Mouse (Mus musculus): ENCODE measurements around the gene Letmd1.
"Not testable (repeated sequence)": the region's sequence is repeated elsewhere in the genome, so short reads cannot be mapped to it uniquely, and the experiment has no call there.

Letmd1 gene

GRCm38 (mm10) chr15:100468295-100469188, at the start of gene Letmd1:
Gene Letmd1, plus strand, starts transcription at chr15:100469023.
- peak; percentile 63 for DNase-seq (ENCODE audit: low read depth, low spot score)

DNA sequence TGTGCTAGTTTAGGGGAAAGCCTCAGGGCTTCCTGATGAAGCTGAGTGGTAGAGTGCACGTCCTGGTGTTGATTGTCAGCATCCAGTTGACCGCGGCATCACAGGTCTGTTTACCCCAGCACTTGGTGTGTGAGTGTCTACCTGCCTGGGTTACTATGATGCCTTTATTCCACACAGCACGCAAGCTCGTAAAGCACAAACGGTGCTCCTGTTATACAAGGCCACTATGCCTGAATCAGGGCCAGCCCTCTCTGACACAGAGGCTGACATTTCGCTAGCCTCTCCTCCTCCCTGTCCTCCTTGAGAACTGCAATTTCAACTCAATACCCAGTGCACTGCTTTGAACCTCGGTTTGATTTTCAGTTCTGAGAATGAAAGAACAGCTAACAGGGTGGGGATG, 49.5 kb upstream of the Letmd1 start:
- no peak for DNase-seq (ENCODE audit: low read depth, low spot score)

DNA sequence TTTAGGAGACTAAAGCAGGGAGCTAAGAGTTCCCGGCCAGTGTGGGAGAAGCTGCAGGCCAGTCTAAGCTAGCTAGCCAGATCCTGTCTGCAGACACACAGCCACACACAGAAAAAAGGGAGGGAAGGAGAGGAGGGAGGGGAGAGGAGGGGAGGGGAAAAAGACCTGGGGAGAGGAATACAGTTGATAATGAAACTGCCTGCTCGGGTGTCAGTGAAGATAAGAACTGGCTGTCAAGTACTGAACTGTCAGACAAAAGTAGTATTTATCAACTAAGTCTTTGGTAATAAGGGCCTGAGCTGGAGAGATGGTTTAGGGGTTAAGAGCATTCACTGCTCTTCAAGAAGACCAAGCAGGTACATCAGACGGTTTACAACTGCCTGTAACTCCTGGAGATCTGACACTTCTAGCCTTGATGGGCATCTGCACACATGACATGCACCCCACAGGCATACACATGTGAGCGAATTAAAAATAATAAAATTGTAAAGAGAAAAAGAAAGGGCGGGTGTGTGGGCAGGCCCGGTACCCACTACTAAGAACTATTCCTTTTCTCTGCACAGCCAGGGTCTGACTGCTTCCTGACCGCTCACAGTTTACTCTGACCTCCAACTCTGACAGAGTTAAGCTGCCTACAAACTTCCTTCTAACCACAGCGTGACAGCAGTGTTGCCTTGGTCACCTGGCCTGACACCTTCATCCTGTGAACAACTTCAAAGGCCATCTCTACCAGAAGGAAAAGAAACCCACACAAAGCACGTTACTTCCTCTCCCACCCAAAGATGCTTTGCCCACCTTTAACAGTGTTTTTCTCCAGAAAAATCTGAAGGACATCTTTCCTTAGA, 48.7 kb upstream of the Letmd1 start:
- DNase-seq (ENCODE audit: low read depth, low spot score), result no peak

GRCm38 (mm10) chr15:100421059-100421757, 47.6 kb upstream of the Letmd1 start:
- peak; percentile 95 for DNase-seq (ENCODE audit: low read depth, low spot score)

DNA sequence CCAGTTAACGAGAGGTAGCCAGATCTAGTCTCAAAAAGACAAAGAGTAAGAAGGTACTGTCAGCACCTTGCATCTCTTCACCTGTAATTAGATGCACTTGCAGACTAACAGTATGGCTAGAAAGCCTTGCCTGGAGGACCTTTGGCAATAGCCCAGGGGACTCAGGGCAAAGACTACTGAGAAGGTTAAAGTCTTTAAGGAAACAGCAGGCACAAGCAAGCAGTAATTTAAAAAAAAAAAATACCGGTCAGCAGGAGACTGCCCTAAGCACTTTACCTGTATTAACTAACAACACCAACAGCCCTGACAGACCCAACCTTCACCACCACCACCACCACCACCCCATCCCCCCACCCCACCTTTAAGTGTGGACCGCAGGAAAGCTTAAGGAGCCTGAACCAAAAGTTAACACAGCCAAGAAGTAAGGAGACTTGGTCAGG, 47.0 kb upstream of the Letmd1 start, which contains the start of gene Gm5475:
TSS of gene Gm5475 (plus strand) at position 390 of the 440 bp plus-strand sequence.
- DNase-seq (ENCODE audit: low read depth, low spot score), result not testable (repeated sequence)

- DNase-seq (ENCODE audit: low read depth, low spot score), result peak; percentile 40
Measured at GRCm38 (mm10) chr15:100422476-100422875, 46.3 kb upstream of the Letmd1 start.

DNA sequence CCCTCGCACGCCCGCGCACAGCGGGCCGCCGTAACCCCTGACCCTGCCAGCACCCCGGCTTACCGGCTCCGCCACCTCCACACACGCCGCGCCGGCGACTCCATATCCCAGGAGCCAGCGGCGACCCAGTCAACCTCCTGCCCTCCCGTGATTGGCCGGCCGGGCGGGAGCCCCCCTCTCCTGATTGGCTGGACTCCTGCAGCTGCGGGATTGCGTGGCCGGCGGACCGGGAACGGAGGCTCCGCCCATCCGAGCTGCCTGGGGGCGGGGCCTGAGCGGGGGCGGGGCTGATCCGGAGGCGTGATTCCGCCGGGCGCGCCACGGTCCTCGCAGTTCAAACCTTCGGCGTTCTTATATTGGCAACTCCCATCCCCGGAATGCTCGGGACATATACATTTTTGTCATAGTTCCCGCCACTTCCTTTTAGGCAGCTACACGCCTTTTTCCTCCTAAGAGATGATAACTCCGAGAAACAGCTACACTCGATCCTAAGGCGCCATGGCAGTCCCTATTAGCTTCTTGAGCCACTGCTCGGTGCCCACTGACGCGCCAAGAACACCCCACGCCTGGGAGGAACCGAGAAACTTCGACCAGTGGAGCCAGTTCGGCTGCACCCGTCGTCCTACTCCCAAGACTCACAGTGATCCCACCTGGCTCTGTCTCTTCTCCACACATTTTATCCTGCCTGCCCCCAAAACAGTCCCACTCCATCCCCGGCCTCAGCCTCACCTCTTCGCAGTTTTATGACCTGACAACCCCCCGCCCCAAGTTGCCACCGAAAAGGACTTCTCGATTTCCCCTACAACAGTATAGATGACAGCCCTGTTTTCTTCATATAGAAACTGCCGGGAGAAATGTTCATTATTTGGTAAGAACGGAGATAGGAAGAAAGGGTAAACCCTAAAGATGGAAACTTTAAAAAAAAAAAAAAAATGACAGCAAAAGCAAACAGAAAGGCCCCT, 45.6 kb upstream of the Letmd1 start:
- peak; percentile 94 for DNase-seq (ENCODE audit: low read depth, low spot score)

DNA sequence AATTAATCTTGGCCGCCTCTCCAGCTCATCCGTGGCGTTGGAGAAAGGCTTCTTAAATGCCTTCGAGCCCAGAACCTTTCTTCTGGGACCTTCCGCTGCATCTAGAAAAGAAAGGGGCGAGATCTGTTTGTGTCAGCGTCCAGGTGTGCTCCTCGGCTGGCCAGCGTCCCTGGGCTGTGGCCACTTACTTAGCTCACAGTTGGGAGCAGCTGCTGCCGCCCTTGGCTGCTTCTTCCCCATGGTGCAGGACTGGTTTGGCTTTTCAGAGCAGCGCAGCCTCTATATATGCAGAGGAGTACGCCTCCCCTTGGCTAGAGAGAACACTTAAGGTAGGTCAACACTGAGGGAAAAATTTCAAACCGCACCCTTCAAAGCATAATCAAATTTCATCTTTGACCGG, 44.9 kb upstream of the Letmd1 start:
- DNase-seq (ENCODE audit: low read depth, low spot score), result no peak

- DNase-seq (ENCODE audit: low read depth, low spot score), result no peak
Measured at GRCm38 (mm10) chr15:100424396-100425122, 44.3 kb upstream of the Letmd1 start, which contains the start of gene Slc11a2. Gene Slc11a2, minus strand, starts transcription at chr15:100425072.

GRCm38 (mm10) chr15:100428296-100428905, 40.4 kb upstream of the Letmd1 start:
- DNase-seq (ENCODE audit: low read depth, low spot score), result no peak

DNA sequence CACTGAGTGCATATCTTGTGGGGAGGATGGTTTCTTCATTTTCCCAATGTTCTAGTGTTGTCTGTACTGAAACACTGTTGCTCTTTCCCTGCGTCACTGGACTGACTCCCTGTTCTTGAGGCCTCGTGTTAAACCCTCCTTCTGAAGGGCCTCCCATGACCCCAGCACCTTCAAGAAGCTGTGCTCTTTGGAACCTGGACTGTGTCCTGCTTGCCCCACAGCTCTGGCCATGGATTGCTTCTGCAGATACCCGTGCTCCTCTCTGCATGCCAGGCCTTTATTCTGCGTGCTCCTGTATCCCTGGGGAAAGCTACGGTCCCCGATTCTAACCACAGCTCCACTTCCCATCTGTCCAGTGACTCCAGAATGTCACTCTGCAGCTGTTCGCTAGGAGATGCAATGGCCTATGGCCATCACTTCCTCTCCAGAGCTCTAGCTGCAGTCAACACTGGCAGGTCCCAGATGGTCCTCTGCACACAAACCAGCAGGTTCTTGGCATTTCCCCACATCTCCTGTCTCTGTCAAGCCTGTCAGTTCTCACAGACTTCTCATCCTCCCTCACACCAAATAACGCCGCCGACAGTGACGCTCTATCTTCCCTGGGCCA, 38.8 kb upstream of the Letmd1 start:
- DNase-seq (ENCODE audit: low read depth, low spot score), result no peak

- DNase-seq (ENCODE audit: low read depth, low spot score), result no peak
Measured at GRCm38 (mm10) chr15:100433234-100433633, 35.6 kb upstream of the Letmd1 start.

DNA sequence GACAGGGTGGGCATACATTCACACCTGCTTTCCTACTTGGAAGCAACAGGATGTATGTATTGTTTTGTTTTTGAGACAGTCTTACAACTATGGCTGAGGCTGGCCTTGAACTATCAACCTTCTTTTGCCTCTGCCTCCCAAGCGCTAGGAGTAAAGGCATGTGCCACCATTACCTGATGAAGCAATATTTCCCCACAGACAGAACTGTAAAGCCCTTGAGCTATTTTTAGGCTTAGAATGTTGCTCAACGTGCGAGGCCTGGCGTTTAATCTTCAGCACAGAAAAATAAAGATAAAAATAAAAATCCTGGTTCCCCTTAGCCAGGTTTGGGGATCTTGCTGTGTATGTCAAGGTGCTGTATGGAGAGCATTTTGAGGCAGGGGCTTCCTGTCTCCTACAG, 32.7 kb upstream of the Letmd1 start:
- no peak for DNase-seq (ENCODE audit: low read depth, low spot score)

GRCm38 (mm10) chr15:100436518-100436917, 32.3 kb upstream of the Letmd1 start:
- DNase-seq (ENCODE audit: low read depth, low spot score), result no peak

DNA sequence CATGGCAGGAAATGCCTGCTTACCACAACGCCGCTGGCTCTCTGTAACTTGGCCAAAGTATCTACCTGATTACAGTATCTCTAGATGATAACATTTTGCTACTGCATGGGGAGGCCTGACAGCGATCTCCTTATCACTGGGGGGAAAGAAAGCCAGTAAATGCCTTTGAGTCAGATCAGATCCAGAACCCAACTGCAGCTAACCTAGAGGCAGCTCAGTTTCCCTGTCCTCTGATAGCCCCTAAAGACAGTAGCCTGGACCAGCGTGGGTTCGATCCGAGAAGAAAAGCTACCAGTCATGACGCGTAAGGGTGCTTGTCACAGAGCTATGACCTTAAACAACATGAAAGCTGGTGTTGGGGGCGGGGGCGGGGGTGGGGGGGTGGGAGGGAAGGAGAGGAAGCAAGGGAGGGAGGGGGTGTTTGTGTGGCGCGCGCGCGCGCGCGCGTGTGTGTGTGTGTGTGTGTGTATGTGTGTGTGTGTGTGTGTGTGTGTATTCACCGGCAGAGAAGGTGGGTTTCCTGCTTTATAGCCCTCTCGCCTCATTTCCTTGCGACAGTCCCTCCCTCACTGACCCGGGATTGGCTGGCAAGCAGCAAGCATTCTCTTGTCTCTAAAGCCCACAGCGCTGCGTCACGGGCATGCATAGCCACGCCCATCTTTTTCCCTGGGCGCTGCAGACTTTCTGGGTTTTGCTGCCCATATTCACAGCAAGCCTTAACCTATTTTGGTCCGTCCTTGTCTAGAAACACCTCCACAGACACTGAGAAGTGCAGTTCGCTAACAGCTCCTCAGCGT, 25.5 kb upstream of the Letmd1 start:
- peak; percentile 96 for DNase-seq (ENCODE audit: low read depth, low spot score)

GRCm38 (mm10) chr15:100446887-100447286, 21.9 kb upstream of the Letmd1 start:
- DNase-seq (ENCODE audit: low read depth, low spot score), result no peak

DNA sequence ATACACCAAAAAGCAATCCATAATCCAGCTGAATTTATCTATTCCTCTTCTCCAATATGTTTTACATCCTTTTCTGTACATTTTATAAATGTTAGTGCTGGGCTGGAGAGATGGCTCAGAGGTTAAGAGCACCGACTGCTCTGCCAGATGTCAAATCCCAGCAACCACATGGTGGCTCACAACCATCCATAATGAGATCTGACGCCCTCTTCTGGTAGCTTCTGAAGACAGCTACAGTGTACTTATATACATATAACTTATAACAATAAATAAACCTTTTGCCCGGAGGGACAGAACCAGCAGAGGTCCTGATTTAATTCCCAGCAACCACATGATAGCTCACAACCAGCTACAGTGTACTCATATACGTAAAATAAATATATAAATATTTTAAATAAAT, 20.3 kb upstream of the Letmd1 start:
- DNase-seq (ENCODE audit: low read depth, low spot score), result peak; percentile 28

- DNase-seq (ENCODE audit: low read depth, low spot score), result no peak
Measured at GRCm38 (mm10) chr15:100449495-100449894, 19.3 kb upstream of the Letmd1 start.
